Mouse (Mus musculus): ENCODE results near the gene Chchd1. TPM values are rescaled to one million over a fixed set of nuclear protein-coding genes. Genes with fewer than 3 reads are reported as not detected.

The Chchd1 gene
- polyA plus RNA-seq, 1 experiment, result 177 TPM

DNA sequence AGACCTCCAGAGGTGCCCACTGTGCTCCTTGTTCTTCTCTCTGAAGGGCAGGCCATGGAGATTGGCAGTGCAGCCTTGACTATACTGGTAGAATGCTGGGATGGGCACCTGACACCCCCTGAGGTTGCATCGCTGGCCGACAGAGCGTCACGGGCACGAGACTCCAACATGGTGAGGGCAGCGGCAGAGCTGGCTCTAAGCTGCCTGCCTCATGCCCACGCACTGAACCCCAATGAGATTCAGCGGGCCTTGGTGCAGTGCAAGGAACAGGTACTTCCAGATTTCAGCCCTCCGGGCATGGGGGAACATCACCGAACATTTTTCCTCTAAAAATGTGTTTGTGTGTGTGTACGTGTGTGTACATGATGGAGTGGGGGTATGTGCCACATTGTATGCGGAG is 17.0 kb downstream of the Chchd1 start:
- no peaks in the 10 kb centered on the region for H3K79me3 ChIP-seq (ENCODE audit: low read depth)
- TF ChIP-seq USF1 (IDR thresholded peaks at IDR 0.05; ENCODE audit: low read depth), result no peak
- no peak for TF ChIP-seq CTCF (IDR thresholded peaks at IDR 0.05; ENCODE audit: control insufficient read depth, insufficient read depth, insufficient read length)
- no peak for TF ChIP-seq MYOG (IDR thresholded peaks at IDR 0.05; ENCODE audit: control insufficient read depth, extremely low read depth, insufficient read length)
- TF ChIP-seq MAX (IDR thresholded peaks at IDR 0.05), result no peak
- no peak for TF ChIP-seq CEBPB (IDR thresholded peaks at IDR 0.05; ENCODE audit: low read depth)
- H3K36me3 ChIP-seq (ENCODE audit: control insufficient read depth, insufficient read depth), result peaks cover 80% of the 10 kb centered on the region
- no peaks in the 10 kb centered on the region for H3K27me3 ChIP-seq (ENCODE audit: control insufficient read depth, insufficient read depth, insufficient read length)
- H3K4me3 ChIP-seq (ENCODE audit: insufficient read depth, poor library complexity, severe bottlenecking), result no peak overlapping the region
- H3ac ChIP-seq (ENCODE audit: control insufficient read depth, insufficient read length, low read depth), result no peak overlapping the region
- H3K79me2 ChIP-seq (ENCODE audit: control insufficient read depth, insufficient read depth), result no peaks in the 10 kb centered on the region

DNA sequence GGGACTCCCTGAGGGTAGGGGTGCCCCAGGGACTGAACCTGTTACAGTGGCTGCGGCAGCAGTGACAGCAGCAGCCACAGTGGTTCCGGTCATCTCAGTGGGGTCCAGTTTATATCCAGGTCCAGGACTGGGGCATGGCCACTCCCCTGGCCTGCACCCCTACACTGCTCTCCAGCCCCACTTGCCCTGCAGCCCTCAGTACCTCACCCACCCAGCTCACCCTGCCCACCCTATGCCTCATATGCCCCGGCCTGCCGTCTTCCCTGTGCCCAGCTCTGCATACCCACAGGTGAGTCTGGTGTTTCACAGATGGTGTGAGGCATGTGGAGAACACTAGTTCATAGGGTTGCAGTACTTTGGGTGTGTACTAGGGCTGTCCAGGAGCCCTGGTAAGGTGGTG is 18.6 kb downstream of the Chchd1 start:
- no peak overlapping the region for H3ac ChIP-seq (ENCODE audit: control insufficient read depth, insufficient read length, low read depth)
- peaks cover 79% of the 10 kb centered on the region for H3K36me3 ChIP-seq (ENCODE audit: control insufficient read depth, insufficient read depth)
- TF ChIP-seq MAX (IDR thresholded peaks at IDR 0.05) (no peak), FOSL1 (IDR thresholded peaks at IDR 0.05; ENCODE audit: insufficient read depth, low read length, poor library complexity, severe bottlenecking) (no peak), MYOD1 (IDR thresholded peaks at IDR 0.05; ENCODE audit: control insufficient read depth, insufficient read length, low read depth) (no peak), MYOG (IDR thresholded peaks at IDR 0.05; ENCODE audit: control insufficient read depth, extremely low read depth, insufficient read length) (no peak), USF1 (IDR thresholded peaks at IDR 0.05; ENCODE audit: low read depth) (no peak), CTCF (IDR thresholded peaks at IDR 0.05; ENCODE audit: control insufficient read depth, insufficient read depth, insufficient read length) (no peak), CEBPB (IDR thresholded peaks at IDR 0.05; ENCODE audit: low read depth) (no peak)
- H3K27me3 ChIP-seq (ENCODE audit: control insufficient read depth, insufficient read depth, insufficient read length), result no peaks in the 10 kb centered on the region
- H3K79me2 ChIP-seq (ENCODE audit: control insufficient read depth, insufficient read depth), result no peaks in the 10 kb centered on the region
- no peaks in the 10 kb centered on the region for H3K79me3 ChIP-seq (ENCODE audit: low read depth)
- no peak overlapping the region for H3K4me3 ChIP-seq (ENCODE audit: insufficient read depth, poor library complexity, severe bottlenecking)

GRCm38 (mm10) chr14:20723006-20723405 is 20.2 kb downstream of the Chchd1 start:
- TF ChIP-seq CEBPB (IDR thresholded peaks at IDR 0.05; ENCODE audit: low read depth), result no peak
- TF ChIP-seq MYOD1 (IDR thresholded peaks at IDR 0.05; ENCODE audit: control insufficient read depth, insufficient read length, low read depth), result no peak
- no peak for TF ChIP-seq CTCF (IDR thresholded peaks at IDR 0.05; ENCODE audit: control insufficient read depth, insufficient read depth, insufficient read length)
- TF ChIP-seq MAX (IDR thresholded peaks at IDR 0.05), result no peak
- no peak for TF ChIP-seq USF1 (IDR thresholded peaks at IDR 0.05; ENCODE audit: low read depth)
- TF ChIP-seq FOSL1 (IDR thresholded peaks at IDR 0.05; ENCODE audit: insufficient read depth, low read length, poor library complexity, severe bottlenecking), result no peak
- TF ChIP-seq MYOG (IDR thresholded peaks at IDR 0.05; ENCODE audit: control insufficient read depth, extremely low read depth, insufficient read length), result no peak
- H3K79me2 ChIP-seq (ENCODE audit: control insufficient read depth, insufficient read depth), result no peaks in the 10 kb centered on the region
- no peak overlapping the region for H3K4me3 ChIP-seq (ENCODE audit: insufficient read depth, poor library complexity, severe bottlenecking)
- peaks cover 79% of the 10 kb centered on the region for H3K36me3 ChIP-seq (ENCODE audit: control insufficient read depth, insufficient read depth)
- no peaks in the 10 kb centered on the region for H3K27me3 ChIP-seq (ENCODE audit: control insufficient read depth, insufficient read depth, insufficient read length)
- no peak overlapping the region for H3ac ChIP-seq (ENCODE audit: control insufficient read depth, insufficient read length, low read depth)
- no peaks in the 10 kb centered on the region for H3K79me3 ChIP-seq (ENCODE audit: low read depth)

DNA sequence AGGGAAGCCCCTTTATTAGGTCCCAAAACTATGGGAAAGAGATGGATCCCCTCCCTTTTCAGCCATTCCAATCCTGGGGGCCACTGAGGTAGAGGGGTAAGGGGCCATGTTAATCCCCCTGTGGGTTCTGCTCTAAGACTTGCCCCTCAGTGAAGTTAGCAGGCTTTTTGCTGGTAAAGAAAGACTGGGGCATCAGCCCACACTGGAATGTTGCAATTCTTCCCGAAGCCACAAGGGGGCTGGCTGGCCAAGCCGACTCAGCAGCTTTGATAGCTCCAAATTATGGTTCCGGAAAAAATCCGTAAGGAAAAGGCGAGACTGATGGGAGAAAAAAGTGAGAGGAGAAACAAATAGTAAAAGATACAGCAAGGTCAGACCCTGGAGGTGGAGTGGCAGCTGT is 21.2 kb downstream of the Chchd1 start:
- TF ChIP-seq MYOG (IDR thresholded peaks at IDR 0.05; ENCODE audit: control insufficient read depth, extremely low read depth, insufficient read length), result no peak
- no peak for TF ChIP-seq MYOD1 (IDR thresholded peaks at IDR 0.05; ENCODE audit: control insufficient read depth, insufficient read length, low read depth)
- peak; percentile 26 for TF ChIP-seq CTCF (IDR thresholded peaks at IDR 0.05; ENCODE audit: control insufficient read depth, insufficient read depth, insufficient read length)
- H3ac ChIP-seq (ENCODE audit: control insufficient read depth, insufficient read length, low read depth), result no peak overlapping the region
- no peaks in the 10 kb centered on the region for H3K79me2 ChIP-seq (ENCODE audit: control insufficient read depth, insufficient read depth)
- H3K79me3 ChIP-seq (ENCODE audit: low read depth), result no peaks in the 10 kb centered on the region
- H3K36me3 ChIP-seq (ENCODE audit: control insufficient read depth, insufficient read depth), result peaks cover 82% of the 10 kb centered on the region
- H3K27me3 ChIP-seq (ENCODE audit: control insufficient read depth, insufficient read depth, insufficient read length), result no peaks in the 10 kb centered on the region
- H3K4me3 ChIP-seq (ENCODE audit: insufficient read depth, poor library complexity, severe bottlenecking), result no peak overlapping the region

DNA sequence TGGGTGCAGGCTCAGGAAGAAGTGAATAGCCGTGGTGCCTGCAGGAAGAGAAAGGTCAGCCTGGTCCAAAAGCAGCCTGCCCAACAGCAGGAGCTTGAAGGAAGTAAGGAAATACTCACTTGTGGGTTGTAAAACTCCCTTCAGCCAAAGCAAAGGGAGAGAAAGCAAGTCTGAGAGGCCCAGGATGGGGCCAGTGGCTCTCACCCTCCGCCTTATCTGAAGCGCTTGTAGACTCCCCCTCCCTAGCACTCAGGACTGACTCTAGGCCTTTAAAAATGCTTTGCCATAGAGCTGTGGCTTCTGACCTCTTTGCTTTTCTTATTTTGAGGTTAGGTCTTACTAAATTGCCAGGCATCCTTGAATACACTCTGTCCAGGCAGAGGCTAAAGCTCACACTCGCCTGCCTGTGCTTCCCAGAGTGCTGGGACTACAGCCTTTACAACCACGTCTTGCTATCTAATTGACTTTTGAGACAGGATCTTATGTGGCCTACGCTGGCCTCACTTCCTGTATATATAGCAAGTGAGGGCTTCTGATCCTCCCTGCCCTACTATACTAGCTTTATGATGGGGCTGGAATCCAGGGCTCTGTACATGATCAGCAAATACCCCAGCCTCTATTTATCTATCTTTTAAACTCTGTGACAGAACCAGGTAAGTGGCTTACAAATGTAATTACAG is 23.0 kb downstream of the Chchd1 start:
- Histone ChIP-seq H3K79me2 (ENCODE audit: control insufficient read depth, insufficient read depth) (no peaks in the 10 kb centered on the region), H3K4me3 (ENCODE audit: insufficient read depth, poor library complexity, severe bottlenecking) (no peak overlapping the region), H3ac (ENCODE audit: control insufficient read depth, insufficient read length, low read depth) (no peak overlapping the region), H3K36me3 (ENCODE audit: control insufficient read depth, insufficient read depth) (peaks cover 87% of the 10 kb centered on the region), H3K27me3 (ENCODE audit: control insufficient read depth, insufficient read depth, insufficient read length) (no peaks in the 10 kb centered on the region), H3K79me3 (ENCODE audit: low read depth) (no peaks in the 10 kb centered on the region)
- TF ChIP-seq USF1 (IDR thresholded peaks at IDR 0.05; ENCODE audit: low read depth) (no peak), MYOD1 (IDR thresholded peaks at IDR 0.05; ENCODE audit: control insufficient read depth, insufficient read length, low read depth) (no peak), CEBPB (IDR thresholded peaks at IDR 0.05; ENCODE audit: low read depth) (no peak), MYOG (IDR thresholded peaks at IDR 0.05; ENCODE audit: control insufficient read depth, extremely low read depth, insufficient read length) (no peak), MAX (IDR thresholded peaks at IDR 0.05) (no peak), CTCF (IDR thresholded peaks at IDR 0.05; ENCODE audit: control insufficient read depth, insufficient read depth, insufficient read length) (no peak), FOSL1 (IDR thresholded peaks at IDR 0.05; ENCODE audit: insufficient read depth, low read length, poor library complexity, severe bottlenecking) (no peak)

DNA sequence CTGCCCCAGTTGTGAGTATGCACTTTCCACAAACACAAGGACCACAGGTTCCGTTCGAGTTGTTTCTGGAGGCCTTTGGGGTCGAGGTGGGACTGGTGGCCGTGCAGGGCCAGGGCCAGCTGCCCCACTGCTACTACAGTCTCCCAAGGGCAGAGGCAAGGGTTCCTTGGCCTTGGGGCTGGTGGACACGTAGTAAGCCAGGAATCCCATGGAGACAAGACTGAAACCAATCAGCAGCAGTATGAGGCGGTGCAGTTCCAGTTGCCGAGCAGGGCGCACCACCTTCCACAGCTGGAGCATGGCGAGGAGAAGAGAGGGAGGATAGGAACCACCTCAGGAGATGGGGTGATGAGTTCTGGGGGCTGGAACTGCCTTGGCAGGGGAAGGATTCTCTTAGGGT is 27.1 kb downstream of the Chchd1 start:
- peaks cover 49% of the 10 kb centered on the region for H3K36me3 ChIP-seq (ENCODE audit: control insufficient read depth, insufficient read depth)

More for the DNA sequence above, 27.1 kb downstream of the Chchd1 start:
- peaks cover 14% of the 10 kb centered on the region for H3K79me2 ChIP-seq (ENCODE audit: control insufficient read depth, insufficient read depth)
- H3ac ChIP-seq (ENCODE audit: control insufficient read depth, insufficient read length, low read depth), result no peak overlapping the region
- H3K79me3 ChIP-seq (ENCODE audit: low read depth), result peaks cover 4% of the 10 kb centered on the region
- H3K4me3 ChIP-seq (ENCODE audit: insufficient read depth, poor library complexity, severe bottlenecking), result no peak overlapping the region
- TF ChIP-seq USF1 (IDR thresholded peaks at IDR 0.05; ENCODE audit: low read depth) (no peak), MYOG (IDR thresholded peaks at IDR 0.05; ENCODE audit: control insufficient read depth, extremely low read depth, insufficient read length) (no peak), FOSL1 (IDR thresholded peaks at IDR 0.05; ENCODE audit: insufficient read depth, low read length, poor library complexity, severe bottlenecking) (no peak), CTCF (IDR thresholded peaks at IDR 0.05; ENCODE audit: control insufficient read depth, insufficient read depth, insufficient read length) (no peak), CEBPB (IDR thresholded peaks at IDR 0.05; ENCODE audit: low read depth) (no peak), MYOD1 (IDR thresholded peaks at IDR 0.05; ENCODE audit: control insufficient read depth, insufficient read length, low read depth) (no peak), MAX (IDR thresholded peaks at IDR 0.05) (no peak)
- no peaks in the 10 kb centered on the region for H3K27me3 ChIP-seq (ENCODE audit: control insufficient read depth, insufficient read depth, insufficient read length)
